Mouse (Mus musculus) limb, embryonic 14.5 days (tissue): Measurements from ENCODE around the gene 1110032F04Rik. TPM values are rescaled to one million over a fixed set of nuclear protein-coding genes. Genes with fewer than 3 reads are reported as not detected.
A peak's percentile ranks its signal among the peaks of the same experiment; 100 is the strongest.

Experiments
- ATAC-seq: fragments of 200-750 bp; cut with Nextera tagmentation; 2 replicates; pipeline ENCODE4 v1.8.0; 2017; ENCODE audit warnings: low read depth, moderate number of reproducible peaks, moderate TSS enrichment; ENCODE audit not compliant: low FRiP score
- DNase-seq: peaks from one replicate; pipeline ENCODE4 v3.0.0-alpha.2; 2015; ENCODE audit warnings: low spot score
- H3K27ac ChIP-seq: fragments of 300-500 bp; sonication (generic); replicated peaks from 2 replicates; pipeline ENCODE4 v1.5.1; 2014; ENCODE audit warnings: low read depth, mild to moderate bottlenecking, low read length, moderate library complexity, mixed read lengths
- H3K27me3 ChIP-seq: fragments of 300-500 bp; sonication (generic); 2 replicates; pipeline ENCODE4 v1.6.1; 2014; ENCODE audit warnings: low read length, mixed read lengths; ENCODE audit not compliant: control insufficient read depth, insufficient read depth
- H3K36me3 ChIP-seq: fragments of 300-500 bp; sonication (generic); 2 replicates; pipeline ENCODE4 v1.6.1; 2014; ENCODE audit warnings: mild to moderate bottlenecking, low read length, moderate library complexity, mixed read lengths; ENCODE audit not compliant: control insufficient read depth, insufficient read depth
- H3K4me1 ChIP-seq: fragments of 300-500 bp; sonication (generic); 2 replicates; pipeline ENCODE4 v1.6.1; 2014; ENCODE audit warnings: antibody characterized with exemption, low read length, mixed read lengths; ENCODE audit not compliant: control insufficient read depth, insufficient read depth
- H3K4me2 ChIP-seq: fragments of 300-500 bp; sonication (generic); replicated peaks from 2 replicates; pipeline ENCODE4 v1.6.1; 2014; ENCODE audit warnings: low read depth, mild to moderate bottlenecking, low read length, moderate library complexity; ENCODE audit not compliant: severe bottlenecking
- H3K4me3 ChIP-seq: fragments of 300-500 bp; sonication (generic); replicated peaks from 2 replicates; pipeline ENCODE4 v1.5.1; 2014; ENCODE audit warnings: low read length
- H3K9ac ChIP-seq: fragments of 300-500 bp; sonication (generic); 2 replicates; pipeline ENCODE4 v1.6.1; 2014; ENCODE audit warnings: mild to moderate bottlenecking, low read depth, low read length, moderate library complexity; ENCODE audit not compliant: severe bottlenecking
- H3K9me3 ChIP-seq: fragments of 300-500 bp; sonication (generic); 2 replicates; pipeline ENCODE4 v1.6.1; 2016; ENCODE audit warnings: low read length; ENCODE audit not compliant: control insufficient read depth
- POLR2A ChIP-seq: fragments of 200-500 bp; IDR thresholded peaks from 2 replicates; pipeline ENCODE4 v1.8.0; 2012; ENCODE audit warnings: inconsistent platforms, mild to moderate bottlenecking, moderate library complexity, borderline replicate concordance; ENCODE audit not compliant: insufficient read depth, insufficient read length; ENCODE audit errors: extremely low read depth
- WGBS: fragments of 180-500 bp; shearing (Covaris S2); extraction: QIAGEN DNeasy Blood & Tissue Kit; methylation state at CpG from one replicate; pipeline ENCODE4 v1.1.7; 2014; 5-methylcytosine and 5-hydroxymethylcytosine counted together
- polyA plus RNA-seq, 2 experiments: library from polyadenylated mRNA; depleted of rRNA in 1 of 2; stranded (reverse) in 1 of 2; unstranded in 1 of 2; fragments of >200 nt; fragmentation: Nextera tagmentation in 1 of 2; extraction: Ambion mirVana in 1 of 2; gene quantifications; 2 replicates each; pipeline versions ENCODE4 v1.2.1 to v1.2.3; 2012 to 2014

1110032F04Rik gene
- polyA plus RNA-seq, 2 experiments: 1.1 to 1.2 TPM

DNA sequence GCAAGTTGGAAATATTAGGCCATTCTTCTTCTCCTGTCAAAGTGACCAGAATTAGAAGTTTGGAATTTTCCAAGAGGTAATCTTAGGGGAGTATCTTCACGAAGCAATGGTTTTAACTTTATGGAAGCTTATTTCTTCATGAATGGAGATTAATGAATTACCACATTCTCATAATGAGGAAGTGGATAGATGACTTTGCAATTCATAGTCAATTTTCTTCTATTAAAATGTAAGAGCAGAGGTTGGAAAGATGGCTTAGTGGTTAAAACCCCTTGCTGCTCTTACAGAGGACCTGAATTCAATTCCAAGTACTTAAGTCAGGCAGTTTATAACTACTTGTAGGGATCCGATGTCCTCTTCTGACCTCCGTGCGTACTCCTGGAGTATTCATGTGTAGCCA, 25.4 kb upstream of the 1110032F04Rik start:
- 95% methylated on average over 4 of the region's 4 CpGs for WGBS
- H3K9me3 ChIP-seq: no peaks in the 10 kb centered on the region

DNA sequence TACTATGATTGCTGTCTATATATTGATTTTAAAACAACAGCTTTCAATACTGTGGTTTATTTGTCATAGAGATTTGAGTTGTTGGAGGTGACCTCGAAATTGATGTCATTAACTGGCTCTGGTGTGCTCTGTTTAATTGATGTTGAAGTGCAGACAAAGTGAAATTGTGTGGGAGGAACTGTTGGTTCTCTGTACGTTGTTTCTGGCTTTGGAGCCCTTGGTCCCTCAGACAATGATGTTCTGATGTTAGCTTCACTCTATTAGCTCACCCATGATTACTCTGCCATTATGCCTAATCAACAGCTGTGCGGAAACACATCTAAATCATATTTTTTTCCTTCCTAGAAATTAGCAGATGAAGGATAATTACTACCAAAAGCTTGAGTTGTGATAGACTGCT, 21.1 kb upstream of the 1110032F04Rik start:
- no peak for DNase-seq
- Histone ChIP-seq H3K4me3 (no peak overlapping the region), H3K9ac (no peak overlapping the region), H3K36me3 (no peaks in the 10 kb centered on the region), H3K27me3 (no peaks in the 10 kb centered on the region), H3K27ac (no peak overlapping the region), H3K4me2 (no peak overlapping the region), H3K9me3 (no peaks in the 10 kb centered on the region), H3K4me1 (no peaks in the 10 kb centered on the region)
- no peak for TF ChIP-seq POLR2A
- no peak for ATAC-seq
- 68% methylated on average over 3 of the region's 3 CpGs for WGBS

More for the DNA sequence above, 25.4 kb upstream of the 1110032F04Rik start:
- Histone ChIP-seq H3K4me2 (no peak overlapping the region), H3K36me3 (no peaks in the 10 kb centered on the region), H3K27me3 (no peaks in the 10 kb centered on the region), H3K4me1 (no peaks in the 10 kb centered on the region), H3K4me3 (no peak overlapping the region), H3K9ac (no peak overlapping the region), H3K27ac (no peak overlapping the region)
- ATAC-seq: no peak
- DNase-seq: no peak
- no peak for TF ChIP-seq POLR2A

DNA sequence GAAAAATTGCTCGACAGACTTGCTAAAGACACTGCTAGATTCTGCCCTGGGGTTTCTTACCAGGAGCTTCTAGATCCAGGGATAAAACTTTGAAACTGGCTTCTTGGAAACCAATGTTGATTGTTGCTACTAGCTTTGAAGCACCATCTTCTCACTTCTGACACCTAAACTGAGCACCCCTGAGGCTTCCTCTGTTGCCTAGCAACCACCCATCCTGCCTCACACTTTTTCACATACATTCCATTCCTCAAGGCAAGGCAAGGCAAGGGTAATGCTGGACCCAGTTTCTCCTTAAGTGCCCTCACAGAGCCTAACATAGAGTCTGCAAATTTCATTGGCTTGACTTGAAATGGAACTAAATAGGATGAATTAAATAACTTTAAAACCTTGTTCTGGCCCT, 17.0 kb upstream of the 1110032F04Rik start:
- TF ChIP-seq POLR2A: no peak
- H3K36me3 ChIP-seq: no peaks in the 10 kb centered on the region
- no peaks in the 10 kb centered on the region for H3K27me3 ChIP-seq

DNA sequence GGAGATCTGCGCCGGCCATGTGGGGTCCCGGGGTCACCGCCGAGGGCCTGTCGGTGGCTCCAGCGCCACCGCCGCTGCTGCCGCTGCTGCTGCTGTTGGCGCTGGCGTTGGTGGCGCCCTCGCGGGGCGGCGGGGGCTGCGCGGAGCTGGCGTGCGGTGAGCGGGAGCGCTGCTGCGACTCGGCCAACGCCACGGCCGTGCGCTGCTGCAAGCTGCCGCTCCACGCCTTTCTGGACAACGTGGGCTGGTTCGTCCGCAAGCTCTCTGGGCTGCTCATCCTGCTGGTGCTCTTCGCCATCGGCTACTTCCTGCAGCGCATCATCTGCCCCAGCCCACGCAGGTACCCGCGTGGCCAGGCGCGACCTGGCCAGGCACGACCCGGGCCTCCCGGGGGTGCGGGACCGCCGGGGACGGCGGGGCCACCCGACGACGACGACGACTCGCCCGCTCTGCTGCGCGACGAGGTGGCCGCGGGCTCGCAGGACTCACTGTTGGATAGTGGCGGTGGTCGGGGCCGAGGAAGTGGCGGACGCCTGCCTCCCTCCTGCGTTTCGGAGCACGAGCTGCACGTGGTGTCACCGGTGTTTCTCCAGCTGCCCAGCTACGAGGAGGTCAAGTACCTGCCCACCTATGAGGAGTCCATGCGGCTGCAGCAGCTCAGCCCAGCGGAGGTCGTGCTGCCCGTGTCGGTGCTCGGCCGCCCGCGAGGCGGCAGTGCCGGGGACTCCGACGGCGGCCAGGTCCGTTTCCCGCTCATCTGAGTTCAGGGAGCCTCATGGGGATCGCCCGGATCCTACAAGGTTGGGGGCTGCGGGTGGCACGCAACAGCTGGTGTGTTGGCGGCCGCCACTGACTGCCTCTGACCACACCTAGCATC, 543 bp downstream of the 1110032F04Rik start:
- Histone ChIP-seq H3K27ac (no peak overlapping the region), H3K4me2 (peak overlapping the region; percentile 100), H3K9me3 (no peaks in the 10 kb centered on the region), H3K4me1 (no peaks in the 10 kb centered on the region), H3K9ac (peak overlapping the region; percentile 55), H3K36me3 (no peaks in the 10 kb centered on the region), H3K27me3 (peaks cover 48% of the 10 kb centered on the region), H3K4me3 (peak overlapping the region; percentile 60)
- peak; percentile 62 for ATAC-seq
- no peak for DNase-seq
- WGBS: under 1% methylated on average over 52 of the region's 96 CpGs
- TF ChIP-seq POLR2A: no peak

More for the DNA sequence above, 17.0 kb upstream of the 1110032F04Rik start:
- Histone ChIP-seq H3K27ac (no peak overlapping the region), H3K4me1 (no peaks in the 10 kb centered on the region), H3K9ac (no peak overlapping the region), H3K4me2 (no peak overlapping the region), H3K9me3 (no peaks in the 10 kb centered on the region), H3K4me3 (no peak overlapping the region)
- DNase-seq (no peak), ATAC-seq (no peak)
- 78% methylated on average over 1 of the region's 1 CpGs for WGBS

DNA sequence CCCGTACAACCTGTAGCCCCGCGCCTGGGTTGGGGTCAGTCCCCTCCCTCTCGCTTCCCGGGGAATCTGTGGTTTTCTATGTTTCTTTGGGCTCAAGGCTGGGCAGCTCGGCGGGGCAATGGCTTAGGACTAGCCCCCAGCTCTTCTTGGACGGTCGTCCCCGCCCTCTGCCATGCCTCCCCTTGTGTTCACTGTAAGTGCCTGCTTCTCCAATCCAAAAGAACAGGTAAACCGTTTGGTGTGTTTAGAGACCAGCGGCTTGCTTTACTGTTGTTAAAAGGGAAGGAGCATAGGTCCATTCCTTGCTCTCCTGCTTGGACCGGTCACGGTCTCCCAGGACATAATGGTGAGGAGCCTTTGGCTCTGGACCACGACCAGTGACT, 1.2 kb downstream of the 1110032F04Rik start:
- H3K4me3 ChIP-seq: peak overlapping the region; percentile 60
- peaks cover 48% of the 10 kb centered on the region for H3K27me3 ChIP-seq

More for the DNA sequence above, 1.2 kb downstream of the 1110032F04Rik start:
- Histone ChIP-seq H3K9me3 (no peaks in the 10 kb centered on the region), H3K27ac (no peak overlapping the region), H3K36me3 (no peaks in the 10 kb centered on the region), H3K4me2 (peak overlapping the region; percentile 100), H3K4me1 (no peaks in the 10 kb centered on the region), H3K9ac (peak overlapping the region; percentile 55)
- ATAC-seq (no peak), DNase-seq (no peak)
- no peak for TF ChIP-seq POLR2A
- WGBS: 3% methylated on average over 15 of the region's 15 CpGs
